Mouse (Mus musculus): ENCODE data around the gene Chic1.

The Chic1 gene

GRCm38 (mm10) chrX:103356287-103356686 lies at the start of gene Chic1:
Gene Chic1, plus strand, starts transcription at chrX:103356476.
- peak; percentile 73 for DNase-seq

- no peak for DNase-seq
Observed at GRCm38 (mm10) chrX:103308262-103308661, 48.0 kb upstream of the Chic1 start.

GRCm38 (mm10) chrX:103311723-103312122 lies 44.6 kb upstream of the Chic1 start:
- no peak for DNase-seq

- DNase-seq, result no peak
Observed at GRCm38 (mm10) chrX:103314146-103314545, 42.1 kb upstream of the Chic1 start.

- DNase-seq, result no peak
Observed at GRCm38 (mm10) chrX:103321146-103321545, 35.1 kb upstream of the Chic1 start, which contains the start of gene Cdx4. Gene Cdx4, plus strand, starts transcription at chrX:103321398.

GRCm38 (mm10) chrX:103325900-103326299 lies 30.4 kb upstream of the Chic1 start:
- DNase-seq, result no peak

GRCm38 (mm10) chrX:103329386-103329785 lies 26.9 kb upstream of the Chic1 start:
- peak; percentile 7 for DNase-seq

GRCm38 (mm10) chrX:103331125-103331858 lies 25.0 kb upstream of the Chic1 start:
- no peak for DNase-seq

- no peak for DNase-seq
Observed at GRCm38 (mm10) chrX:103341369-103342113, 14.7 kb upstream of the Chic1 start.

GRCm38 (mm10) chrX:103355784-103356183 lies 492 bp upstream of the Chic1 start:
- DNase-seq, result no peak

GRCm38 (mm10) chrX:103356761-103357236 lies 523 bp downstream of the Chic1 start:
- DNase-seq, result peak; percentile 9

GRCm38 (mm10) chrX:103366201-103366600 lies 9.9 kb downstream of the Chic1 start:
- no peak for DNase-seq

- no peak for DNase-seq
Observed at GRCm38 (mm10) chrX:103368650-103369049, 12.4 kb downstream of the Chic1 start.

GRCm38 (mm10) chrX:103371221-103371620 lies 14.9 kb downstream of the Chic1 start:
- DNase-seq, result no peak

GRCm38 (mm10) chrX:103371627-103372026 lies 15.4 kb downstream of the Chic1 start:
- DNase-seq, result no peak

GRCm38 (mm10) chrX:103374250-103374649 lies 18.0 kb downstream of the Chic1 start:
- no peak for DNase-seq

GRCm38 (mm10) chrX:103384528-103384927 lies 28.3 kb downstream of the Chic1 start:
- no peak for DNase-seq

GRCm38 (mm10) chrX:103388131-103388530 lies 31.9 kb downstream of the Chic1 start:
- DNase-seq, result no peak

- no peak for DNase-seq
Observed at GRCm38 (mm10) chrX:103393841-103394240, 37.6 kb downstream of the Chic1 start.

- peak; percentile 1 for DNase-seq
Observed at GRCm38 (mm10) chrX:103405021-103405420, 48.7 kb downstream of the Chic1 start.

GRCm38 (mm10) chrX:103414167-103414566 lies 57.9 kb downstream of the Chic1 start, which contains the start of gene Tsx:
Gene Tsx, plus strand, starts transcription at chrX:103414467.
- DNase-seq, result no peak

GRCm38 (mm10) chrX:103421710-103422109 lies 65.4 kb downstream of the Chic1 start, which contains the start of gene Gm26992:
Gene Gm26992, plus strand, starts transcription at chrX:103422010.
- no peak for DNase-seq

- DNase-seq, result no peak
Observed at GRCm38 (mm10) chrX:103427677-103428076, 71.4 kb downstream of the Chic1 start.

GRCm38 (mm10) chrX:103432293-103432692 lies 76.0 kb downstream of the Chic1 start:
- no peak for DNase-seq
